Mouse (Mus musculus) limb, embryonic 15.5 days (tissue): ENCODE data around the gene Mpo. TPM values are rescaled to one million over a fixed set of nuclear protein-coding genes. Genes with fewer than 3 reads are reported as not detected.

ENCODE experiments used
- ATAC-seq: fragments of 200-750 bp; cut with Nextera tagmentation; 2 replicates; pipeline ENCODE4 v1.8.0; 2017; ENCODE audit warnings: low read depth, moderate TSS enrichment; ENCODE audit not compliant: insufficient number of reproducible peaks, low FRiP score, low TSS enrichment
- H3K27ac ChIP-seq: fragments of 300-500 bp; sonication (generic); 2 replicates; pipeline ENCODE4 v1.5.1; 2015; ENCODE audit warnings: moderate library complexity, mild to moderate bottlenecking, inconsistent platforms
- H3K27me3 ChIP-seq: fragments of 300-500 bp; sonication (generic); 2 replicates; pipeline ENCODE4 v1.6.1; 2015; ENCODE audit warnings: inconsistent platforms
- H3K36me3 ChIP-seq: fragments of 300-500 bp; sonication (generic); 2 replicates; pipeline ENCODE4 v1.6.1; 2015; ENCODE audit warnings: inconsistent platforms
- H3K4me1 ChIP-seq: fragments of 300-500 bp; sonication (generic); 2 replicates; pipeline ENCODE4 v1.6.1; 2015; ENCODE audit warnings: inconsistent platforms
- H3K4me2 ChIP-seq: fragments of 300-500 bp; sonication (generic); 2 replicates; pipeline ENCODE4 v1.6.1; 2015; ENCODE audit warnings: mild to moderate bottlenecking, inconsistent platforms
- H3K4me3 ChIP-seq: fragments of 300-500 bp; sonication (generic); 2 replicates; pipeline ENCODE4 v1.5.1; 2015; ENCODE audit warnings: mild to moderate bottlenecking, inconsistent platforms
- H3K9ac ChIP-seq: fragments of 300-500 bp; sonication (generic); 2 replicates; pipeline ENCODE4 v1.6.1; 2015; ENCODE audit warnings: inconsistent platforms
- H3K9me3 ChIP-seq: fragments of 300-500 bp; sonication (generic); 2 replicates; pipeline ENCODE4 v1.6.1; 2016; ENCODE audit warnings: inconsistent platforms
- WGBS: fragments of 180-500 bp; shearing (Covaris S2); methylation state at CpG from one replicate; pipeline ENCODE4 v1.1.7; 2015; 5-methylcytosine and 5-hydroxymethylcytosine counted together
- polyA plus RNA-seq: library from polyadenylated mRNA; unstranded; fragments of >200 nt; fragmentation: Nextera tagmentation; extraction: Ambion mirVana; gene quantifications from 2 replicates; pipeline ENCODE4 v1.2.1, GENCODE M21; 2015

Mpo gene
- polyA plus RNA-seq, 1 experiment from 2014 or later, result 1.5 TPM

- Histone ChIP-seq H3K4me3 (no peak overlapping the region), H3K27me3 (0 out of 2 replicates have a peak, but pooled peaks cover 3% of the 10 kb centered on the region), H3K36me3 (no peaks in the 10 kb centered on the region), H3K27ac (0 out of 2 replicates have a peak overlapping the region, but pooled peaks have one; percentile 2), H3K4me1 (peaks cover 7% of the 10 kb centered on the region; the same call in 1 of the 2 replicates), H3K9me3 (no peaks in the 10 kb centered on the region), H3K4me2 (no peak overlapping the region), H3K9ac (no peak overlapping the region)
- no peak for ATAC-seq
- WGBS, result 79% methylated on average over 8 of the region's 8 CpGs
These were observed 42.4 kb upstream of the Mpo start for GRCm38 (mm10) chr11:87751031-87751430.

GRCm38 (mm10) chr11:87751491-87751966 lies 41.9 kb upstream of the Mpo start:
- H3K4me1 ChIP-seq, result peaks cover 7% of the 10 kb centered on the region; the same call in 1 of the 2 replicates
- 0 out of 2 replicates have a peak overlapping the region, but pooled peaks have one; percentile 2 for H3K27ac ChIP-seq

GRCm38 (mm10) chr11:87752307-87752706 lies 41.1 kb upstream of the Mpo start:
- no peak for ATAC-seq
- Histone ChIP-seq H3K4me2 (no peak overlapping the region), H3K4me3 (no peak overlapping the region), H3K36me3 (no peaks in the 10 kb centered on the region), H3K27me3 (0 out of 2 replicates have a peak, but pooled peaks cover 3% of the 10 kb centered on the region), H3K4me1 (peaks cover 7% of the 10 kb centered on the region; the same call in 1 of the 2 replicates), H3K27ac (no peak overlapping the region), H3K9me3 (no peaks in the 10 kb centered on the region), H3K9ac (no peak overlapping the region)
- 87% methylated on average over 1 of the region's 1 CpGs for whole genome bisulfite sequencing

More at GRCm38 (mm10) chr11:87751491-87751966, 41.9 kb upstream of the Mpo start:
- no peak overlapping the region for H3K4me2 ChIP-seq
- H3K9me3 ChIP-seq, result no peaks in the 10 kb centered on the region
- 62% methylated on average over 4 of the region's 4 CpGs for WGBS
- no peak overlapping the region for H3K4me3 ChIP-seq
- H3K27me3 ChIP-seq, result 0 out of 2 replicates have a peak, but pooled peaks cover 3% of the 10 kb centered on the region
- no peaks in the 10 kb centered on the region for H3K36me3 ChIP-seq
- no peak for ATAC-seq
- no peak overlapping the region for H3K9ac ChIP-seq

GRCm38 (mm10) chr11:87753255-87753654 lies 40.1 kb upstream of the Mpo start:
- Histone ChIP-seq H3K27ac (no peak overlapping the region), H3K9ac (no peak overlapping the region), H3K27me3 (0 out of 2 replicates have a peak, but pooled peaks cover 5% of the 10 kb centered on the region), H3K4me2 (no peak overlapping the region), H3K36me3 (no peaks in the 10 kb centered on the region), H3K4me3 (no peak overlapping the region), H3K9me3 (no peaks in the 10 kb centered on the region), H3K4me1 (peaks cover 7% of the 10 kb centered on the region; the same call in 1 of the 2 replicates)
- WGBS, result 82% methylated on average over 8 of the region's 8 CpGs
- no peak for ATAC-seq

GRCm38 (mm10) chr11:87753891-87754501 lies 39.4 kb upstream of the Mpo start:
- H3K27me3 ChIP-seq, result 0 out of 2 replicates have a peak, but pooled peaks cover 6% of the 10 kb centered on the region
- 86% methylated on average over 5 of the region's 5 CpGs for WGBS
- H3K4me2 ChIP-seq, result no peak overlapping the region
- H3K4me1 ChIP-seq, result peaks cover 4% of the 10 kb centered on the region; the same call in 1 of the 2 replicates
- H3K27ac ChIP-seq, result no peak overlapping the region
- no peaks in the 10 kb centered on the region for H3K36me3 ChIP-seq
- no peak for ATAC-seq
- H3K9ac ChIP-seq, result no peak overlapping the region
- no peak overlapping the region for H3K4me3 ChIP-seq
- H3K9me3 ChIP-seq, result no peaks in the 10 kb centered on the region

- Histone ChIP-seq H3K9me3 (no peaks in the 10 kb centered on the region), H3K9ac (no peak overlapping the region), H3K27ac (no peak overlapping the region), H3K4me3 (no peak overlapping the region), H3K4me1 (no peaks in the 10 kb centered on the region; the same call in 1 of the 2 replicates), H3K4me2 (no peak overlapping the region), H3K27me3 (peaks cover 9% of the 10 kb centered on the region), H3K36me3 (no peaks in the 10 kb centered on the region)
- WGBS, result 60% methylated on average over 5 of the region's 5 CpGs
- no peak for ATAC-seq
These were observed 38.8 kb upstream of the Mpo start for GRCm38 (mm10) chr11:87754603-87755002.

- no peak overlapping the region for H3K4me3 ChIP-seq
- WGBS, result 75% methylated on average over 17 of the region's 17 CpGs
- H3K4me2 ChIP-seq, result no peak overlapping the region
- no peak overlapping the region for H3K27ac ChIP-seq
- H3K4me1 ChIP-seq, result no peaks in the 10 kb centered on the region
- no peaks in the 10 kb centered on the region for H3K36me3 ChIP-seq
- no peak overlapping the region for H3K9ac ChIP-seq
- no peaks in the 10 kb centered on the region for H3K9me3 ChIP-seq
- ATAC-seq, result no peak
- H3K27me3 ChIP-seq, result peaks cover 18% of the 10 kb centered on the region
These were observed 37.9 kb upstream of the Mpo start for GRCm38 (mm10) chr11:87755360-87756017.

- Histone ChIP-seq H3K9ac (no peak overlapping the region), H3K27ac (no peak overlapping the region), H3K36me3 (no peaks in the 10 kb centered on the region), H3K4me3 (peak overlapping the region; percentile 10; the same call in 1 of the 2 replicates), H3K4me2 (no peak overlapping the region), H3K27me3 (peaks cover 27% of the 10 kb centered on the region), H3K4me1 (no peaks in the 10 kb centered on the region), H3K9me3 (no peaks in the 10 kb centered on the region)
- WGBS, result 82% methylated on average over 15 of the region's 15 CpGs
- no peak for ATAC-seq
These were observed 37.0 kb upstream of the Mpo start for GRCm38 (mm10) chr11:87756251-87756820.

GRCm38 (mm10) chr11:87757001-87757954 lies 36.1 kb upstream of the Mpo start:
- ATAC-seq, result no peak
- WGBS, result 84% methylated on average over 25 of the region's 25 CpGs
- H3K9me3 ChIP-seq, result no peaks in the 10 kb centered on the region
- no peak overlapping the region for H3K4me2 ChIP-seq
- H3K27ac ChIP-seq, result no peak overlapping the region
- no peaks in the 10 kb centered on the region for H3K4me1 ChIP-seq
- no peaks in the 10 kb centered on the region for H3K36me3 ChIP-seq
- H3K4me3 ChIP-seq, result no peak overlapping the region; the same call in 1 of the 2 replicates
- H3K27me3 ChIP-seq, result peaks cover 36% of the 10 kb centered on the region
- H3K9ac ChIP-seq, result no peak overlapping the region

- Histone ChIP-seq H3K4me3 (no peak overlapping the region), H3K9ac (no peak overlapping the region), H3K4me1 (peaks cover 2% of the 10 kb centered on the region), H3K9me3 (no peaks in the 10 kb centered on the region), H3K27ac (no peak overlapping the region), H3K4me2 (no peak overlapping the region), H3K36me3 (no peaks in the 10 kb centered on the region), H3K27me3 (peaks cover 47% of the 10 kb centered on the region)
- no peak for ATAC-seq
- 79% methylated on average over 7 of the region's 7 CpGs for WGBS
These were observed 35.0 kb upstream of the Mpo start for GRCm38 (mm10) chr11:87758161-87758911.
